Mouse (Mus musculus) heart, adult 2 months (tissue): ENCODE results near the gene Olfr1138. TPM values are rescaled to one million over a fixed set of nuclear protein-coding genes. Genes with fewer than 3 reads are reported as not detected.

ENCODE experiments used
- DNase-seq, 2 experiments: peaks; one replicate each; pipeline ENCODE4 v3.0.0; 2021
- H3K27ac ChIP-seq: fragments of 200-600 bp; 2 replicates; pipeline ENCODE4 v1.8.1; 2022
- H3K27me3 ChIP-seq: fragments of 200-500 bp; 2 replicates; pipeline ENCODE4 v1.6.1; 2012; ENCODE audit warnings: mild to moderate bottlenecking, low read length, inconsistent platforms, mixed read lengths; ENCODE audit not compliant: control insufficient read depth, insufficient read depth
- H3K36me3 ChIP-seq: fragments of 200-500 bp; 2 replicates; pipeline ENCODE4 v1.6.1; 2012; ENCODE audit warnings: low read length, inconsistent platforms; ENCODE audit not compliant: control insufficient read depth, insufficient read depth
- H3K4me1 ChIP-seq: fragments of 200-500 bp; 2 replicates; pipeline ENCODE4 v1.6.1; 2011; ENCODE audit warnings: low read length; ENCODE audit not compliant: control insufficient read depth, insufficient read depth
- H3K4me3 ChIP-seq: fragments of 200-600 bp; 2 replicates; pipeline ENCODE4 v1.8.1; 2022
- H3K79me2 ChIP-seq: fragments of 200-500 bp; replicated peaks from 2 replicates; pipeline ENCODE4 v1.6.1; 2012; ENCODE audit warnings: mild to moderate bottlenecking, inconsistent platforms, low read length, moderate library complexity, mixed read lengths; ENCODE audit not compliant: control insufficient read depth, insufficient read depth
- H3K9ac ChIP-seq: fragments of 200-500 bp; 2 replicates; pipeline ENCODE4 v1.6.1; 2012; ENCODE audit warnings: low read depth, mild to moderate bottlenecking, control low read depth, inconsistent platforms, low read length, mixed read lengths
- CTCF ChIP-seq: fragments of 200-600 bp; IDR thresholded peaks from 2 replicates; pipeline ENCODE4 v1.8.1; 2022; ENCODE audit warnings: antibody characterized with exemption, mild to moderate bottlenecking, moderate library complexity
- EP300 ChIP-seq: fragments of 200-500 bp; IDR thresholded peaks from 2 replicates; pipeline ENCODE4 v1.6.1; 2011; ENCODE audit warnings: low read depth, low read length, control low read depth; ENCODE audit not compliant: insufficient read depth
- POLR2A ChIP-seq: fragments of 200-500 bp; IDR thresholded peaks from 2 replicates; pipeline ENCODE4 v1.6.1; 2011; ENCODE audit warnings: mild to moderate bottlenecking, low read depth, low read length, control low read depth; ENCODE audit not compliant: insufficient read depth
- WGBS: fragments of 180-500 bp; shearing (Covaris S2); methylation state at CpG from one replicate; pipeline ENCODE4 v1.1.7; 2018; 5-methylcytosine and 5-hydroxymethylcytosine counted together
- intact Hi-C: fragments of 180-260 bp; cut with DNase I; formaldehyde crosslinking; loops from one replicate; pipeline ENCODE4 v1.15.1; 2025
- long read RNA-seq: library from polyadenylated mRNA; stranded (forward); transcript quantifications from one replicate; pipeline ENCODE4 v2.0.0, GENCODE M21; 2021
- polyA plus RNA-seq: library from polyadenylated mRNA; depleted of rRNA; stranded (reverse); fragments of >200 nt; gene quantifications from 2 replicates; pipeline ENCODE4 v1.2.3, GENCODE M21; 2012; rRNA removed
- total RNA-seq, 2 experiments: library from RNA; stranded (reverse); gene quantifications; 2 replicates each; pipeline ENCODE4 v1.2.3; 2021

Gene Olfr1138
- not detected for total RNA-seq
- polyA plus RNA-seq = not detected in 2 replicates
- long read RNA-seq = 0 reads

- intact Hi-C loops = no loop called here
- no peak for TF ChIP-seq CTCF
- no peak for TF ChIP-seq EP300
- TF ChIP-seq POLR2A = no peak
- no peak for DNase-seq
Measured at GRCm38 (mm10) chr2:87739878-87740277, at the start of gene Olfr1138. Gene Olfr1138, minus strand, starts transcription at chr2:87739978.

GRCm38 (mm10) chr2:87779183-87779582, 39.4 kb upstream of the Olfr1138 start, which contains the start of gene Olfr152:
Gene Olfr152, plus strand, starts transcription at chr2:87779483.
- H3K79me2 ChIP-seq = no peaks in the 10 kb centered on the region
- intact Hi-C loops = no loop called here
- H3K36me3 ChIP-seq = no peaks in the 10 kb centered on the region
- WGBS = 73% methylated on average over 4 of the region's 4 CpGs
- H3K27ac ChIP-seq = no peak within 1 kb of the TSS
- H3K27me3 ChIP-seq = no peaks in the 10 kb centered on the region
- H3K9ac ChIP-seq = no peak within 1 kb of the TSS
- TF ChIP-seq CTCF = no peak
- TF ChIP-seq EP300 = no peak
- TF ChIP-seq POLR2A = no peak
- no peak within 1 kb of the TSS for H3K4me3 ChIP-seq
- DNase-seq = no peak
- no peaks in the 10 kb centered on the region for H3K4me1 ChIP-seq

More at GRCm38 (mm10) chr2:87739878-87740277, at the start of gene Olfr1138:
- no peak within 1 kb of the TSS for H3K4me3 ChIP-seq
- H3K36me3 ChIP-seq = no peaks in the 10 kb centered on the region
- 66% methylated on average over 1 of the region's 1 CpGs for WGBS
- H3K27ac ChIP-seq = no peak within 1 kb of the TSS
- H3K4me1 ChIP-seq = no peaks in the 10 kb centered on the region
- H3K9ac ChIP-seq = no peak within 1 kb of the TSS
- H3K27me3 ChIP-seq = no peaks in the 10 kb centered on the region
- H3K79me2 ChIP-seq = no peaks in the 10 kb centered on the region

- TF ChIP-seq EP300 = no peak
- no peak for TF ChIP-seq POLR2A
- TF ChIP-seq CTCF = 0 out of 2 replicates have a peak, but pooled peaks have one; percentile 10
- H3K79me2 ChIP-seq = no peaks in the 10 kb centered on the region
- no peak overlapping the region for H3K4me3 ChIP-seq
- no peak overlapping the region for H3K9ac ChIP-seq
- intact Hi-C loops = no loop called here
- H3K27ac ChIP-seq = no peak overlapping the region
- no peaks in the 10 kb centered on the region for H3K36me3 ChIP-seq
- no peaks in the 10 kb centered on the region for H3K27me3 ChIP-seq
- no peaks in the 10 kb centered on the region for H3K4me1 ChIP-seq
- no peak for DNase-seq
- 38% methylated on average over 1 of the region's 1 CpGs for WGBS
Measured at GRCm38 (mm10) chr2:87776143-87776542, 36.4 kb upstream of the Olfr1138 start.

- H3K9ac ChIP-seq = no peak within 1 kb of the TSS
- no peaks in the 10 kb centered on the region for H3K4me1 ChIP-seq
- TF ChIP-seq CTCF (no peak), EP300 (no peak), POLR2A (no peak)
- H3K36me3 ChIP-seq = no peaks in the 10 kb centered on the region
- WGBS = 54% methylated on average over 1 of the region's 1 CpGs
- no peak for DNase-seq
- H3K4me3 ChIP-seq = no peak within 1 kb of the TSS
- H3K27ac ChIP-seq = no peak within 1 kb of the TSS
- H3K79me2 ChIP-seq = no peaks in the 10 kb centered on the region
- intact Hi-C loops = no loop called here
- H3K27me3 ChIP-seq = no peaks in the 10 kb centered on the region
Measured at GRCm38 (mm10) chr2:87753891-87754290, 14.1 kb upstream of the Olfr1138 start, which contains the start of gene Olfr1141. Gene Olfr1141, minus strand, starts transcription at chr2:87753991.

DNA sequence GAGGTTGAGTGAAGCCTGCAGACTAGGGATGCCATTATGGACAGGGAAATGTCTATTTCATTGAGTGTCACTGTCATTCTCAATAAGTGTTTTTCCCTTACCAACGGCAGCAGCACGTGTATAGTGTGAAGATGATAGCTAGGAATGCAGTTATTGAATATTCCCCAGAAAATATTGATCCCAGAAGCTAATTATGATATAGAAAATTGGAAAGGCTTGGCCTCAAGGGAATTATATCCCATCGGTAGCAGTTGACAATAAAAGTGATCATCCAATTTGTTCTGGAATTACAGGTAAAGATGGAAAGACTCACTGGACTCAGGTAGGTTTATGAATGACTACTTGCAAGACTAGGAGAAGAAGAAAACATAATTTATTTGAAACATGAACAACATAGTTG, 3.7 kb upstream of the Olfr1138 start, which contains the start of gene Olfr1140:
Gene Olfr1140 (plus strand): TSS at position 301 of the 400 bp plus-strand sequence.
- no peak within 1 kb of the TSS for H3K9ac ChIP-seq
- H3K27ac ChIP-seq = no peak within 1 kb of the TSS
- no peak for TF ChIP-seq CTCF
- no peak for TF ChIP-seq POLR2A
- TF ChIP-seq EP300 = no peak
- WGBS = 53% methylated on average over 3 of the region's 3 CpGs
- no peak for DNase-seq
- H3K36me3 ChIP-seq = no peaks in the 10 kb centered on the region
- intact Hi-C loops = no loop called here
- H3K4me1 ChIP-seq = no peaks in the 10 kb centered on the region
- no peaks in the 10 kb centered on the region for H3K27me3 ChIP-seq
- H3K79me2 ChIP-seq = no peaks in the 10 kb centered on the region
- no peak within 1 kb of the TSS for H3K4me3 ChIP-seq

- no peaks in the 10 kb centered on the region for H3K36me3 ChIP-seq
- no peaks in the 10 kb centered on the region for H3K27me3 ChIP-seq
- no peak within 1 kb of the TSS for H3K9ac ChIP-seq
- DNase-seq = no peak
- no peaks in the 10 kb centered on the region for H3K79me2 ChIP-seq
- no peak within 1 kb of the TSS for H3K4me3 ChIP-seq
- no peak within 1 kb of the TSS for H3K27ac ChIP-seq
- intact Hi-C loops = no loop called here
- TF ChIP-seq POLR2A (no peak), EP300 (no peak), CTCF (no peak)
- no peaks in the 10 kb centered on the region for H3K4me1 ChIP-seq
Measured at GRCm38 (mm10) chr2:87713079-87713478, 26.7 kb downstream of the Olfr1138 start, which contains the start of gene Olfr1137. Gene Olfr1137, minus strand, starts transcription at chr2:87713179.
